Mouse (Mus musculus): ENCODE data around the gene Fam205c. TPM values are rescaled to one million over a fixed set of nuclear protein-coding genes. Genes with fewer than 3 reads are reported as not detected.
"Not testable (repeated sequence)": the region's sequence is repeated elsewhere in the genome, so short reads cannot be mapped to it uniquely, and the experiment has no call there.

Fam205c gene
- polyA plus RNA-seq, 1 experiment from 2014 or later = 1.1 TPM

- Histone ChIP-seq H3K27me3 (ENCODE audit: insufficient read depth, poor library complexity, severe bottlenecking) (peaks cover 9% of the 10 kb centered on the region; the same call in 1 of the 2 replicates), H3K4me3 (no peak overlapping the region), H3K4me1 (replicated peaks) (no peaks in the 10 kb centered on the region), H3K9me3 (no peaks in the 10 kb centered on the region), H3K36me3 (no peaks in the 10 kb centered on the region), H3K27ac (no peak overlapping the region)
- WGBS = 93% methylated on average over 7 of the region's 7 CpGs
- no peak for DNase-seq (ENCODE audit: low spot score)
Observed at GRCm38 (mm10) chr4:42872151-42872550, 1.9 kb downstream of the Fam205c start.

DNA sequence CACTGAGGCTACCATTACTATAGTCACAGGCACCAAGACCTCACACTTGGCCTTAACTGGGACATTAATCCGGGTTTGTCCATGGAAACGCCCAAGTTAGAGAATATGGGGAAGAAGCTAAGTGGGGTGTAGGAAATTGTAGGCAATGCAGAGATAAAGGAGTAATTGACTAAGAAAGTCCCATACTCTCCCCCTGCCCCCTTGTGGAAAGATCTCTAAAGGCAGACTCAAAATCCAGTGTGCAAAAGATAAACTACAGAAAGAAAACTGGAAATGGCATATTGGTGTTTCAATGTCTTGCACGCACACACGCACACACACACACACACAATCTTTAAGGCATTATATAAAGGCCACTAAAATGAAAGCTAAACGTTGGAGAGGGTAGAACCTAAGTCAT is 3.3 kb downstream of the Fam205c start:
- Histone ChIP-seq H3K27ac (no peak overlapping the region), H3K36me3 (no peaks in the 10 kb centered on the region), H3K27me3 (ENCODE audit: insufficient read depth, poor library complexity, severe bottlenecking) (0 out of 2 replicates have a peak, but pooled peaks cover 3% of the 10 kb centered on the region), H3K9me3 (no peaks in the 10 kb centered on the region), H3K4me3 (no peak overlapping the region), H3K4me1 (replicated peaks) (no peaks in the 10 kb centered on the region)
- WGBS = 81% methylated on average over 5 of the region's 5 CpGs
- DNase-seq (ENCODE audit: low spot score) = no peak

GRCm38 (mm10) chr4:42868193-42868592 is 5.8 kb downstream of the Fam205c start:
- Histone ChIP-seq H3K27ac (no peak overlapping the region), H3K4me1 (replicated peaks) (no peaks in the 10 kb centered on the region), H3K9me3 (no peaks in the 10 kb centered on the region), H3K36me3 (no peaks in the 10 kb centered on the region), H3K27me3 (ENCODE audit: insufficient read depth, poor library complexity, severe bottlenecking) (0 out of 2 replicates have a peak, but pooled peaks cover 2% of the 10 kb centered on the region), H3K4me3 (no peak overlapping the region)
- WGBS = 92% methylated on average over 5 of the region's 5 CpGs
- DNase-seq (ENCODE audit: low spot score) = no peak

DNA sequence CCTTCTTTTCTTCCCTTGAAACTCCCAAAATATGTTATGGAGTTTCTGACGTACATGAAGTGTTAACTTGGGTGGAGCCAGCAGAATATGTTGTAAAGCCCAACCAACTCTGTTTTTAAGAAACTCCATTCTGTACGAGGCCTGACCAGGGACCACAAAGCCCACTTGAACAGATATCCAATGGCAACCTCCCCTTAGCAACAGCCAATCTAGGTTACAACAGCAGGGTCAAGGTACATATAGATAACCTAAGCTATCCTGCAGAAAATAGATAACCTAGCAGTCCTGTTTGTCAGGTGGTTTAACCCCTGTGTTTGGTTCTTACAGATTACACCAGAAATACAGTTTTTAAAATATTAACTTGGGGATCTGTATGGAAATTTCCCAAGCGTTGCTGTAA is 6.6 kb downstream of the Fam205c start:
- no peaks in the 10 kb centered on the region for H3K9me3 ChIP-seq
- H3K27ac ChIP-seq = no peak overlapping the region; the same call in 1 of the 2 replicates
- H3K4me1 ChIP-seq (replicated peaks) = no peaks in the 10 kb centered on the region
- H3K27me3 ChIP-seq (ENCODE audit: insufficient read depth, poor library complexity, severe bottlenecking) = no peaks in the 10 kb centered on the region
- DNase-seq (ENCODE audit: low spot score) = no peak
- no peaks in the 10 kb centered on the region for H3K36me3 ChIP-seq
- no peak overlapping the region for H3K4me3 ChIP-seq
- 82% methylated on average over 3 of the region's 3 CpGs for WGBS

GRCm38 (mm10) chr4:42863487-42863886 is 10.5 kb downstream of the Fam205c start:
- not testable (repeated sequence) for H3K36me3 ChIP-seq

GRCm38 (mm10) chr4:42860483-42860882 is 13.6 kb downstream of the Fam205c start:
- not testable (repeated sequence) for DNase-seq (ENCODE audit: low spot score); H3K4me3 ChIP-seq; H3K9me3 ChIP-seq; H3K27ac ChIP-seq; H3K4me1 ChIP-seq (replicated peaks); H3K36me3 ChIP-seq; H3K27me3 ChIP-seq (ENCODE audit: insufficient read depth, poor library complexity, severe bottlenecking)
- WGBS = 85% methylated on average over 9 of the region's 9 CpGs

More at GRCm38 (mm10) chr4:42863487-42863886, 10.5 kb downstream of the Fam205c start:
- not testable (repeated sequence) for H3K4me3 ChIP-seq; H3K27me3 ChIP-seq (ENCODE audit: insufficient read depth, poor library complexity, severe bottlenecking); H3K27ac ChIP-seq; DNase-seq (ENCODE audit: low spot score); H3K4me1 ChIP-seq (replicated peaks); H3K9me3 ChIP-seq
- WGBS = 77% methylated on average over 5 of the region's 5 CpGs

DNA sequence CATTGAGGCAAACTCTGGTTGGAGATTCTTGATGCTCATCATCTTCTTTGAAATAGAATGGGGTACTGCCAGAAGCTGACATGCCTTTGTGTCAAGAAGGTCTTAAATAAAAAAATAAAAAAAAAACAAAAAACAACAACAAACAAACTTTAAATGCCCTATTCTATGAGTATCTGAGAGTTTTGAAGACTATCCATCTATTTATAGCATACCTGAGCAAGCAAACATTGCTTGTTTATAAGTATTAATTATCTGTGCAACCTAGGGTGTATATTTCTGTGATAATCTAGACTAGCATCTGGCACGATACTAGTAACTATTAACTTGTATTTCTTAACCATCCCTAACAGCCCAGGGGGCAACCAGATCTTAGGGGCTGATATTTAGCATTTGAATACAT is 17.4 kb downstream of the Fam205c start, which contains the start of gene Gm12394:
Gene Gm12394, minus strand, starts transcription at position 101 of the 400 bp plus-strand sequence.
- not testable (repeated sequence) for DNase-seq (ENCODE audit: low spot score)
- 79% methylated on average over 1 of the region's 1 CpGs for WGBS

GRCm38 (mm10) chr4:42853788-42854187 is 20.2 kb downstream of the Fam205c start, which contains the start of gene Fam205a1:
Fam205a1 (minus strand) TSS chr4:42853888.
- H3K36me3 ChIP-seq; H3K27me3 ChIP-seq (ENCODE audit: insufficient read depth, poor library complexity, severe bottlenecking); H3K27ac ChIP-seq; H3K9me3 ChIP-seq; H3K4me3 ChIP-seq; DNase-seq (ENCODE audit: low spot score); H3K4me1 ChIP-seq (replicated peaks): not testable (repeated sequence)
- WGBS = 82% methylated on average over 1 of the region's 1 CpGs

More for the DNA sequence above, 17.4 kb downstream of the Fam205c start, which contains the start of gene Gm12394:
- H3K27ac ChIP-seq; H3K4me1 ChIP-seq (replicated peaks); H3K36me3 ChIP-seq; H3K9me3 ChIP-seq; H3K27me3 ChIP-seq (ENCODE audit: insufficient read depth, poor library complexity, severe bottlenecking); H3K4me3 ChIP-seq: not testable (repeated sequence)

Other genes with a start within 250 kb of the Fam205c start
- not detected in 2 replicates for gene Gm2564, start 244.5 kb downstream of the Fam205c start, polyA plus RNA-seq (2016; fragmentation: Nextera tagmentation; extraction: Ambion mirVana)
- not detected in 2 replicates for gene Ccl27b, start 219.0 kb downstream of the Fam205c start, polyA plus RNA-seq (2016; fragmentation: Nextera tagmentation; extraction: Ambion mirVana)
- not detected in 2 replicates for gene Il11ra2, start 212.3 kb downstream of the Fam205c start, polyA plus RNA-seq (2016; fragmentation: Nextera tagmentation; extraction: Ambion mirVana)
- 0.87 and 0.99 TPM in 2 replicates for gene 4930578G10Rik, start 138.7 kb downstream of the Fam205c start, polyA plus RNA-seq (2016; fragmentation: Nextera tagmentation; extraction: Ambion mirVana)
- 0.27 TPM in 1 of 2 replicates, not detected in the other for gene Ccl19, start 117.7 kb downstream of the Fam205c start, polyA plus RNA-seq (2016; fragmentation: Nextera tagmentation; extraction: Ambion mirVana)
- gene Ccl21a, start 100.2 kb downstream of the Fam205c start, polyA plus RNA-seq (2016; fragmentation: Nextera tagmentation; extraction: Ambion mirVana) = 0.26 and 0.34 TPM in 2 replicates
- not detected in 2 replicates for gene Fam205a1, start 20.3 kb downstream of the Fam205c start, polyA plus RNA-seq (2016; fragmentation: Nextera tagmentation; extraction: Ambion mirVana)
- gene Gm12394, start 17.5 kb downstream of the Fam205c start, polyA plus RNA-seq (2016; fragmentation: Nextera tagmentation; extraction: Ambion mirVana) = 0.67 TPM in 1 of 2 replicates, not detected in the other
- gene Phf24, start 42.4 kb upstream of the Fam205c start, polyA plus RNA-seq (2016; fragmentation: Nextera tagmentation; extraction: Ambion mirVana) = 1.6 and 2.5 TPM in 2 replicates
- gene Dnajb5, start 75.6 kb upstream of the Fam205c start, polyA plus RNA-seq (2016; fragmentation: Nextera tagmentation; extraction: Ambion mirVana) = 14.0 and 17.6 TPM in 2 replicates
- 0.75 and 0.95 TPM in 2 replicates for gene 1700022I11Rik, start 95.4 kb upstream of the Fam205c start, polyA plus RNA-seq (2016; fragmentation: Nextera tagmentation; extraction: Ambion mirVana)
- gene Vcp, start 126.3 kb upstream of the Fam205c start, polyA plus RNA-seq (2016; fragmentation: Nextera tagmentation; extraction: Ambion mirVana) = 600 and 640 TPM in 2 replicates
- gene Fancg, start 136.3 kb upstream of the Fam205c start, polyA plus RNA-seq (2016; fragmentation: Nextera tagmentation; extraction: Ambion mirVana) = 23.2 and 25.5 TPM in 2 replicates
- gene Pigo, start 151.6 kb upstream of the Fam205c start, polyA plus RNA-seq (2016; fragmentation: Nextera tagmentation; extraction: Ambion mirVana) = 20.3 and 23.2 TPM in 2 replicates
- 404 and 440 TPM in 2 replicates for gene Stoml2, start 157.5 kb upstream of the Fam205c start, polyA plus RNA-seq (2016; fragmentation: Nextera tagmentation; extraction: Ambion mirVana)
- gene Fam214b, start 172.0 kb upstream of the Fam205c start, polyA plus RNA-seq (2016; fragmentation: Nextera tagmentation; extraction: Ambion mirVana) = 22.6 and 34.4 TPM in 2 replicates
- 12.8 and 14.8 TPM in 2 replicates for gene Unc13b, start 184.7 kb upstream of the Fam205c start, polyA plus RNA-seq (2016; fragmentation: Nextera tagmentation; extraction: Ambion mirVana)

Data from hindbrain, embryonic 10.5 days (tissue).